Mouse (Mus musculus): ENCODE measurements around the gene Fgd5. TPM values are rescaled to one million over a fixed set of nuclear protein-coding genes. Genes with fewer than 3 reads are reported as not detected.

The Fgd5 gene
- total and polyA plus RNA-seq, 3 experiments, result not detected

GRCm38 (mm10) chr6:92038158-92038557 is 59.5 kb downstream of the Fgd5 start:
- Histone ChIP-seq H3K9me3 (replicated peaks; ENCODE audit: low read length) (no peaks in the 10 kb centered on the region), H3K79me2 (replicated peaks; ENCODE audit: control insufficient read depth, extremely low read depth, insufficient read depth, poor library complexity, severe bottlenecking) (no peaks in the 10 kb centered on the region), H3K27ac (ENCODE audit: insufficient read depth, low read depth) (no peak overlapping the region), H3K4me1 (ENCODE audit: control insufficient read depth in 1 of 2, insufficient read depth in 2 of 2) (peaks cover 0 to 16% of the 10 kb centered on the region in 2 experiments; a peak in 2 of 4 replicates), H3K4me2 (ENCODE audit: insufficient read depth, low read depth, poor library complexity, severe bottlenecking) (no peak overlapping the region), H3K36me3 (replicated peaks in 1 of 2; ENCODE audit: control insufficient read depth in 1 of 2, insufficient read depth in 1 of 2, low read length in 1 of 2) (no peaks in the 10 kb centered on the region), H3K4me3 (replicated peaks in 1 of 3; ENCODE audit: low read depth in 2 of 3, low read length in 2 of 3, poor library complexity in 1 of 3) (no peak overlapping the region), H3K27me3 (replicated peaks) (peaks cover 32% of the 10 kb centered on the region), H3K9ac (ENCODE audit: insufficient read depth, low read depth) (no peak overlapping the region)
- dilution Hi-C loops (cut with MboI; ENCODE audit: extremely low pct_ligation_motif_present, extremely low pct_unique_long_range_greater_than_20kb, low sequenced_read_pairs) (no loop called here), in situ Hi-C loops (cut with MboI; ENCODE audit: low pct_ligation_motif_present, low pct_unique_long_range_greater_than_20kb, low sequenced_read_pairs) (no loop called here)
- no peak for TF ChIP-seq MAZ (IDR thresholded peaks at IDR 0.05; ENCODE audit: low read depth, low read length)
- no peak for TF ChIP-seq NELFE (IDR thresholded peaks at IDR 0.05; ENCODE audit: low read depth, low read length)
- TF ChIP-seq BHLHE40 (IDR thresholded peaks at IDR 0.05; ENCODE audit: low read depth, low read length), result no peak
- no peak for TF ChIP-seq ELF1 (IDR thresholded peaks at IDR 0.05; ENCODE audit: low read depth, low read length)
- DNase-seq (ENCODE audit: extremely low read depth), result no peak

GRCm38 (mm10) chr6:92041271-92041670 is 62.6 kb downstream of the Fgd5 start:
- dilution Hi-C loops (cut with MboI; ENCODE audit: extremely low pct_ligation_motif_present, extremely low pct_unique_long_range_greater_than_20kb, low sequenced_read_pairs), result no loop called here
- Histone ChIP-seq H3K27ac (ENCODE audit: insufficient read depth, low read depth) (no peak overlapping the region), H3K9me3 (replicated peaks; ENCODE audit: low read length) (no peaks in the 10 kb centered on the region), H3K4me3 (replicated peaks in 1 of 3; ENCODE audit: low read depth in 2 of 3, low read length in 2 of 3, poor library complexity in 1 of 3) (no peak overlapping the region), H3K27me3 (replicated peaks) (peaks cover 57% of the 10 kb centered on the region), H3K79me2 (replicated peaks; ENCODE audit: control insufficient read depth, extremely low read depth, insufficient read depth, poor library complexity, severe bottlenecking) (no peaks in the 10 kb centered on the region), H3K36me3 (replicated peaks in 1 of 2; ENCODE audit: control insufficient read depth in 1 of 2, insufficient read depth in 1 of 2, low read length in 1 of 2) (no peaks in the 10 kb centered on the region), H3K4me2 (ENCODE audit: insufficient read depth, low read depth, poor library complexity, severe bottlenecking) (no peak overlapping the region), H3K4me1 (ENCODE audit: control insufficient read depth in 1 of 2, insufficient read depth in 2 of 2) (no peaks in the 10 kb centered on the region), H3K9ac (ENCODE audit: insufficient read depth, low read depth) (no peak overlapping the region)
- in situ Hi-C loops (cut with MboI; ENCODE audit: low pct_ligation_motif_present, low pct_unique_long_range_greater_than_20kb, low sequenced_read_pairs), result no loop called here
- TF ChIP-seq TBP (conservative IDR thresholded peaks at IDR 0.05; ENCODE audit: low read depth, low read length) (no peak), BHLHE40 (IDR thresholded peaks at IDR 0.05; ENCODE audit: low read depth, low read length) (no peak), CHD1 (IDR thresholded peaks at IDR 0.05; ENCODE audit: low read depth, low read length) (no peak), CHD2 (IDR thresholded peaks at IDR 0.05; ENCODE audit: low read length) (no peak), IRF4 (IDR thresholded peaks at IDR 0.05; ENCODE audit: low read depth, low read length) (no peak), KAT2A (IDR thresholded peaks at IDR 0.05; ENCODE audit: insufficient replicate concordance, low read length) (no peak), HCFC1 (IDR thresholded peaks at IDR 0.05; ENCODE audit: low read depth, low read length) (no peak), MAX (IDR thresholded peaks at IDR 0.05; ENCODE audit: low read length) (no peak), ZNF384 (IDR thresholded peaks at IDR 0.05; ENCODE audit: low read depth, low read length) (no peak), POLR2AphosphoS2 (IDR thresholded peaks at IDR 0.05; ENCODE audit: low read depth, low read length) (no peak), ZMIZ1 (IDR thresholded peaks at IDR 0.05; ENCODE audit: low read depth, low read length) (no peak), JUND (conservative IDR thresholded peaks at IDR 0.05; ENCODE audit: low read depth, low read length) (no peak), MYC (IDR thresholded peaks at IDR 0.05; ENCODE audit: low read depth, low read length) (no peak), ZKSCAN1 (IDR thresholded peaks at IDR 0.05; ENCODE audit: borderline replicate concordance, low read depth, low read length) (no peak)
- no peak for DNase-seq (ENCODE audit: extremely low read depth)

Data from CH12.LX (cell line).